Mouse (Mus musculus): ENCODE measurements around the gene Ube3a. TPM values are rescaled to one million over a fixed set of nuclear protein-coding genes. Genes with fewer than 3 reads are reported as not detected.

Ube3a gene
- total RNA-seq, 2 experiments from 2014 or later, result 110 to 121 TPM

GRCm38 (mm10) chr7:59253373-59253772, 24.8 kb downstream of the Ube3a start:
- Histone ChIP-seq H3K27ac (no peak overlapping the region), H3K4me3 (no peak overlapping the region)
- intact Hi-C loops (cut with DNase I), result no loop called here
- DNase-seq, result no peak
- no peak for TF ChIP-seq CTCF (IDR thresholded peaks at IDR 0.05)

- Histone ChIP-seq H3K4me3 (no peak overlapping the region), H3K27ac (no peak overlapping the region)
- intact Hi-C loops (cut with DNase I), result no loop called here
- no peak for DNase-seq
- no peak for TF ChIP-seq CTCF (IDR thresholded peaks at IDR 0.05)
Observed at GRCm38 (mm10) chr7:59265538-59265937, 37.0 kb downstream of the Ube3a start.

- Histone ChIP-seq H3K4me3 (no peak overlapping the region), H3K27ac (no peak overlapping the region)
- DNase-seq, result no peak
- intact Hi-C loops (cut with DNase I), result no loop called here
- no peak for TF ChIP-seq CTCF (IDR thresholded peaks at IDR 0.05)
Observed at GRCm38 (mm10) chr7:59271775-59272174, 43.2 kb downstream of the Ube3a start.

- no peak overlapping the region for H3K27ac ChIP-seq
- no peak overlapping the region for H3K4me3 ChIP-seq
- intact Hi-C loops (cut with DNase I), result no loop called here
- no peak for DNase-seq
- no peak for TF ChIP-seq CTCF (IDR thresholded peaks at IDR 0.05)
Observed at GRCm38 (mm10) chr7:59312576-59312975, 84.0 kb downstream of the Ube3a start.

- DNase-seq, result no peak
- intact Hi-C loops (cut with DNase I), result no loop called here
- Histone ChIP-seq H3K27ac (no peak overlapping the region), H3K4me3 (no peak overlapping the region)
- TF ChIP-seq CTCF (IDR thresholded peaks at IDR 0.05), result no peak
Observed at GRCm38 (mm10) chr7:59322759-59323158, 94.2 kb downstream of the Ube3a start.
